8 mouse cellular contexts compared by ENCODE assay signal in genomic region chr16:30774951-30775661, GRCm38 (mm10).
A peak's percentile ranks its signal among the peaks of the same experiment; 100 is the strongest.
DNase-seq lines count a peak whose midpoint lies in the region; ATAC-seq and TF ChIP-seq lines count a peak whose summit lies in the region.

No protein-coding gene starts in this region.

- H3K4me2 ChIP-seq in embryonic facial prominence, embryonic 15.5 days (replicated peaks): no peak overlapping the region; the same call in 1 of the 2 replicates

- peaks cover 39% of the 10 kb centered on the region for H3K4me1 ChIP-seq in embryonic facial prominence, embryonic 15.5 days
- H3K4me1 ChIP-seq in kidney, adult 2 months (ENCODE audit: control insufficient read depth, insufficient read depth, low read length): 0 out of 2 replicates have a peak, but pooled peaks cover 9% of the 10 kb centered on the region

- no peak for ATAC-seq in embryonic facial prominence, embryonic 15.5 days (ENCODE audit: insufficient number of reproducible peaks, low FRiP score, low TSS enrichment, low read depth)

- no peak for TF ChIP-seq CTCF in kidney, adult 2 months (conservative IDR thresholded peaks at IDR 0.05; ENCODE audit: insufficient read depth, insufficient read length, low read depth, low read length)

- H3K9me3 ChIP-seq in embryonic facial prominence, embryonic 15.5 days (replicated peaks): no peaks in the 10 kb centered on the region

- no peak for TF ChIP-seq POLR2A in kidney, adult 2 months (IDR thresholded peaks at IDR 0.05; ENCODE audit: low read depth, low read length)

- no peak overlapping the region for H3K9ac ChIP-seq in embryonic facial prominence, embryonic 15.5 days

- DNase-seq in ES-CJ7 (ENCODE audit: low read depth, low spot score) (peak; percentile 68), liver (no peak)
- DNase-seq in adrenal gland, postnatal 10 days: peak; percentile 75
- peak; percentile 82 for DNase-seq in kidney, adult 2 months
- DNase-seq in mesoderm, embryonic 11.5 days (ENCODE audit: low read depth, low spot score): peak; percentile 71
- DNase-seq in left cerebral cortex, adult 18-20 months (ENCODE audit: low spot score in 2 of 2): no peak
- no peak for DNase-seq in frontal cortex, postnatal 25 days (ENCODE audit: low spot score in 2 of 2)

- no peak overlapping the region for H3K4me3 ChIP-seq in embryonic facial prominence, embryonic 15.5 days (replicated peaks)
- no peak overlapping the region for H3K4me3 ChIP-seq in kidney, adult 2 months (ENCODE audit: insufficient read depth, low read depth, low read length)

- no peaks in the 10 kb centered on the region for H3K36me3 ChIP-seq in embryonic facial prominence, embryonic 15.5 days
- no peaks in the 10 kb centered on the region for H3K36me3 ChIP-seq in kidney, adult 2 months (ENCODE audit: control insufficient read depth, insufficient read depth, low read length)

- WGBS in embryonic facial prominence, embryonic 15.5 days: 32% methylated on average over 14 of the region's 14 CpGs
- 33% methylated on average over 14 of the region's 14 CpGs for WGBS in kidney, adult 2 months

- H3K27ac ChIP-seq in embryonic facial prominence, embryonic 15.5 days (replicated peaks): peak overlapping the region; percentile 49
- peak overlapping the region; percentile 39 for H3K27ac ChIP-seq in kidney, adult 2 months (ENCODE audit: insufficient read depth, low read depth, low read length)

- no peaks in the 10 kb centered on the region for H3K27me3 ChIP-seq in embryonic facial prominence, embryonic 15.5 days
- no peaks in the 10 kb centered on the region for H3K27me3 ChIP-seq in kidney, adult 2 months (replicated peaks; ENCODE audit: control insufficient read depth, insufficient read depth, low read length)

Comparison
In these comparisons a context has a peak if more than half of its experiments do, and no peak if none do; other contexts are left out.
1. DNase-seq: peak in ES-CJ7 (single experiment), adrenal gland, postnatal 10 days (single experiment), kidney, adult 2 months (single experiment) and mesoderm, embryonic 11.5 days (single experiment); none in left cerebral cortex, adult 18-20 months (0 of 2), liver (single experiment) and frontal cortex, postnatal 25 days (0 of 2).